Mouse (Mus musculus): ENCODE data around the gene Six2. TPM values are rescaled to one million over a fixed set of nuclear protein-coding genes. Genes with fewer than 3 reads are reported as not detected.

Gene Six2
- polyA plus RNA-seq, 1 experiment from 2014 or later: 15.3 TPM

DNA sequence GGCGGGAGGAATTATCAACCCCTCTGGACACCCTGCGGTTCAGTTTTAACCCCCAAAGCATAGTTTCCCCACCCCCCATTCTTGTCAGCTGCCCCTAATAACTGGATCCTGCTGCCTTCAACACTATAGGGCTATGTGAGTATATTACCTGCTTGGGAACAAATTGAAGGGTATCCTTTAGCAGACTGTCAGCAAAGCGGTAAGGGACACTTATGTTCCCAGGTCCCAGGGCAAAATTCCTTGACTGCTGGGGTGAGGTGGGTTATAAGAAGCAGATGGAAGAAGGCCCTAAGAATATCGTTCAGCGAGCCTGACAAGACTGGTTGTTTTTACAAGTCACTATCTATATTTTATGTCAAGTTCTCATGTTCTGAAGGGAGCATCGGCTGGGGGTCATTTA, 6.3 kb downstream of the Six2 start:
- no peak overlapping the region for H3K27ac ChIP-seq
- no peak overlapping the region for H3K9ac ChIP-seq
- WGBS: 9% methylated on average over 6 of the region's 6 CpGs
- no peak for ATAC-seq (ENCODE audit: low FRiP score)
- peaks cover 13% of the 10 kb centered on the region for H3K4me1 ChIP-seq
- no peaks in the 10 kb centered on the region for H3K36me3 ChIP-seq
- H3K4me2 ChIP-seq (replicated peaks): 0 out of 2 replicates have a peak overlapping the region, but pooled peaks have one; percentile 22
- H3K27me3 ChIP-seq: peaks cover 99% of the 10 kb centered on the region
- H3K4me3 ChIP-seq: no peak overlapping the region
- H3K9me3 ChIP-seq (replicated peaks): no peaks in the 10 kb centered on the region; the same call in 1 of the 2 replicates

DNA sequence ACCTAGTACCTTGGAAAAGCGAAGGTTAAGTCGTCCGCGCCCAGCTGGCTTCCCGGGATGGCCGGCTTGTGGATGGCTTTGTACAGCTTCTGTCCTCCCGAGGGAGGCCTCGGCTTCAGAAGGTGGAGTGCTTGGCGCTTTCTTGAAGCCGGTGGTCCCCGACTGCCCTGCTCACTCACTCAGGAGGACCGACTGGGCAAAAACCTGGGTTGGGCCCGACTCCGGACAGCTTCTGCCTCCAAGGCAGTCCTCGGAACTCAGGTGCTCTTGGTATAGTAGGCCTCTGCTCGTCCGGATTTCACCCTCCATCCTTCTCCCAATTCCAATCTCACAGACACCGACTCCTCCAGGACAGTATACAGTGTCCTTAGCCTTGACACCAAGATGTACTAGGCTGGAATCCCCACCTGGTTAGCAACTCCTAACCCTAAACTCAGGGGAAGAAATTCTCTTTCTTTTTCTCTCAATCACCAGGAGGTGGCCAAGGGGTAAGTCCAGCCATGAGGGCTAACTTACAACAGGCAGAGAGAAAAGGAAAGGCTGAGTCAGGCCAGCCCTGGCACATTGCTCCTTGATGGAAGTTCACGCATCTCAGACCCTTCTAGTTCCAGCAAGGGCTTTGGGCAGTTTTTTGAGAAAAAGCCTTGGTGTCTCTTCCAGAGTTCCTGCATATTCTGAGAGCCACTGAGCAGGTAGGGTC, 7.1 kb downstream of the Six2 start:
- 3% methylated on average over 19 of the region's 19 CpGs for WGBS
- H3K9ac ChIP-seq: no peak overlapping the region
- peaks cover 100% of the 10 kb centered on the region for H3K27me3 ChIP-seq
- ATAC-seq (ENCODE audit: low FRiP score): no peak
- peak overlapping the region; percentile 11 for H3K4me3 ChIP-seq
- H3K36me3 ChIP-seq: no peaks in the 10 kb centered on the region
- H3K4me2 ChIP-seq (replicated peaks): peak overlapping the region; percentile 33; the same call in 1 of the 2 replicates
- H3K27ac ChIP-seq: no peak overlapping the region
- H3K9me3 ChIP-seq (replicated peaks): no peaks in the 10 kb centered on the region; the same call in 1 of the 2 replicates
- H3K4me1 ChIP-seq: peaks cover 13% of the 10 kb centered on the region

DNA sequence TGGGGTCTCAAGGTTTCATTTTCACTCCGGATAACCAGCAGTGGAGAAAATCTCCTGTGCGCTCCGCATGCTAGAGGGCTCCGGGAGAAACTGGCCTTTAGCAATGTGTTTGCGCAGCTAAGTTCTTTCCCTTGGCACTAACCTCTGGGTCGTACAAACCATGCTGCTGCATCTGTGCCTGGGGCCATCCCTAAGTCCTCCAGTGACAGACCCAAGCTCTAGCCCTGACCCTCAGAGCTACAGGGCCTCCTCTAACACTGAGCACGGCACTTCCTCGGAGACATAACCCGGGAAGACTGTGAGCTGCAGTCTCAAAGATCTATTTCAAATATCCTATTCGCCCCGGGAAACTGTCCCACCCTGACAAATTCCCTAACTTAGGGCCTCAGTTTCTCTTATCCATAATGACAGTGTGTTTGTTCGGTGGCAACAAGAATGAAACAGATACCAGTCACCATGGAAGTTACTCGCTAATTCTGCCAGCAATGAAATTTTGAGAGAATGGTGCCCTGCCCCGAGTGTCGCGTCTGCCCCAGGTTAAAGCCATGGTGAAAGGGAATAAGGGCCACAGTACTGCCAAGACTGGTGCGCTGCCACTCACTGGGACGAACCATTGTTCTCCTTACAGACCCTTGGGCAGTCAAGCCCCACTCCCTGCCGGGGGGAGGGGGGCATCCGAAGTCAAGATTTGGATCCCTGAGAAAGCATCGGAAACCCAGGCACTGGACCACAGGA, 7.8 kb downstream of the Six2 start:
- Histone ChIP-seq H3K4me2 (replicated peaks) (peak overlapping the region; percentile 33; the same call in 1 of the 2 replicates), H3K4me1 (peaks cover 13% of the 10 kb centered on the region), H3K9me3 (replicated peaks) (no peaks in the 10 kb centered on the region; the same call in 1 of the 2 replicates), H3K27me3 (peaks cover 100% of the 10 kb centered on the region), H3K9ac (no peak overlapping the region), H3K36me3 (no peaks in the 10 kb centered on the region), H3K4me3 (peak overlapping the region; percentile 16), H3K27ac (no peak overlapping the region)
- ATAC-seq (ENCODE audit: low FRiP score): no peak
- 4% methylated on average over 21 of the region's 21 CpGs for WGBS

DNA sequence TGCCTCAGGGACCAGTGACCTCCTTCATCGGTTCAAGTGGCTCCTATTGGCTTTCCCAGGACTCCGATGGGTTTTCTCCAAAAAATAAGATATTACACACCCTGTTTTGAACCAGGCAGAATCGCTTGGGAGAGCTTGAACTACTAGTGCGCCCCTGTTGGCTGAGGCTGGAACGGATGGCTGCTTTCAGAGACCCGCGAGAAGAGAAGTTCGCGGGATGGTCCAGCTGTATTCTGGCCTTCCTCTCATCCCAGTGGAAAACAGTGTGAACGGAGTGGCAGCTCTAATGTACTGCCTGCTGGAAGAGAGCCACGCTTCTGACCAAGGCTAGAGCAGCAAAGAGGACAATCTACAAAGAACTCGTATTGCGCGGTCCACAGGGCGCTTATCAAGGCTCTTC, 8.4 kb downstream of the Six2 start:
- peak overlapping the region; percentile 16; the same call in 1 of the 2 replicates for H3K4me3 ChIP-seq

DNA sequence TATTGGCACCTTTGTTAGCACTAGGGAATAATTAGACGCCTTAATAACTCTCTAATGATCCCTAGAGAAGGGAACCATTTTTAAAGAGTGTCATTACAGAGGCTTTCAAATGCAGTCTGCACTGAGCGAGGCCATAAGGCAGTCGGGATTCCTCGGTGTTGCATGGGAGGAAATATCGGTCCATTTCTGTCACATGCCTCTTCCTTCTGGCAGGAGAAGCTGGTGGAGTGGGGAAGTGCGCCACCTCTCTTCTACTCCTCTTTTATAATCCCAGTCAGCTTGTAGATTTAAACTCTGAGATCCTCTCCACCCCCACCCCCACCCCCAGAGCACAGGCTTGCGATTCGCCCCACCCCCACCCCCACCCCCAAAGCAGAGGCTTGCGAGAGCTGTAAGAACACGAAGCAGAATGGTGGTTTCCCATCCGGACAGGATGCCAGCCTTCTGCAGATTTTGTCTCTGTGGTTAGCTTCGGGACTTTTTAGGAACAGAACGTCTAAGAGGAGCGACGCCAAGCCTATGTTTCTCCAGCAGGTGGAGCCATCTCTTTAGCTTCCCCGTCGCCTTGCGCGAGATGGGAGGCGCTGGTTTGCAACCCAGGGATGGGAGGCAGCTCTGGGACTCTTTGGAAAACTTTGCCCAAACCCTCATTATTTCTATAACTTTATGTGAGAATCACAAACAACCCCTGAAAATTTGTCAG, 23.3 kb downstream of the Six2 start:
- ATAC-seq (ENCODE audit: low FRiP score): no peak; the same call in 1 of the 2 replicates
- peaks cover 5% of the 10 kb centered on the region; the same call in 1 of the 2 replicates for H3K4me1 ChIP-seq
- no peaks in the 10 kb centered on the region for H3K36me3 ChIP-seq
- H3K4me3 ChIP-seq: peak overlapping the region; percentile 20
- H3K27me3 ChIP-seq: peaks cover 60% of the 10 kb centered on the region
- H3K9me3 ChIP-seq (replicated peaks): no peaks in the 10 kb centered on the region
- no peak overlapping the region for H3K27ac ChIP-seq
- peak overlapping the region; percentile 55 for H3K4me2 ChIP-seq (replicated peaks)
- H3K9ac ChIP-seq: 0 out of 2 replicates have a peak overlapping the region, but pooled peaks have one; percentile 38
- 2% methylated on average over 20 of the region's 20 CpGs for WGBS

More for the DNA sequence above, 8.4 kb downstream of the Six2 start:
- Histone ChIP-seq H3K4me1 (peaks cover 13% of the 10 kb centered on the region), H3K27ac (no peak overlapping the region), H3K9me3 (replicated peaks) (no peaks in the 10 kb centered on the region; the same call in 1 of the 2 replicates), H3K27me3 (peaks cover 98% of the 10 kb centered on the region), H3K4me2 (replicated peaks) (peak overlapping the region; percentile 33; the same call in 1 of the 2 replicates), H3K36me3 (no peaks in the 10 kb centered on the region), H3K9ac (no peak overlapping the region)
- no peak for ATAC-seq (ENCODE audit: low FRiP score)
- WGBS: 3% methylated on average over 15 of the region's 15 CpGs

DNA sequence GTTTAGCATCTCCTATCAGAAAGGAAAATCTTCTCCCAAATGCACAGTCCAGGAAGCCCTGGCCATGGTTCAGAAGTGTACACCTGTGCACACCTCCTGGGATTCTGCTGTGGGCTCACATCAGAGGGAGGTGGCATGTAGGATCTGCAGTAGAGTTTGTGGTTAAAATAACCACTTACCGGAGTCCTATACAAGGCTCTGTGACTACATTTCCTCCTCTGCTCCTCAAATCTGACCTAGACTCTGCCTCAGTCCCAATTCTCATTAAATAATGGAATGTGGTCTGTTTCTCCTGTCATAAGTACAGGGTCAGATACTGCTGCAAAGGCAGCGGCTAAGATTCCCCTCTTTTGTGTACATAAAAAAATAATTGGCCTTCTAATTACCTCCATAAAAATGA, 23.9 kb downstream of the Six2 start:
- H3K27ac ChIP-seq: no peak overlapping the region
- H3K4me2 ChIP-seq (replicated peaks): peak overlapping the region; percentile 55
- no peak overlapping the region for H3K9ac ChIP-seq
- ATAC-seq (ENCODE audit: low FRiP score): no peak
- H3K4me3 ChIP-seq: no peak overlapping the region
- WGBS: 53% methylated on average over 2 of the region's 2 CpGs
- H3K36me3 ChIP-seq: no peaks in the 10 kb centered on the region
- peaks cover 5% of the 10 kb centered on the region; the same call in 1 of the 2 replicates for H3K4me1 ChIP-seq
- peaks cover 59% of the 10 kb centered on the region for H3K27me3 ChIP-seq
- H3K9me3 ChIP-seq (replicated peaks): no peaks in the 10 kb centered on the region

DNA sequence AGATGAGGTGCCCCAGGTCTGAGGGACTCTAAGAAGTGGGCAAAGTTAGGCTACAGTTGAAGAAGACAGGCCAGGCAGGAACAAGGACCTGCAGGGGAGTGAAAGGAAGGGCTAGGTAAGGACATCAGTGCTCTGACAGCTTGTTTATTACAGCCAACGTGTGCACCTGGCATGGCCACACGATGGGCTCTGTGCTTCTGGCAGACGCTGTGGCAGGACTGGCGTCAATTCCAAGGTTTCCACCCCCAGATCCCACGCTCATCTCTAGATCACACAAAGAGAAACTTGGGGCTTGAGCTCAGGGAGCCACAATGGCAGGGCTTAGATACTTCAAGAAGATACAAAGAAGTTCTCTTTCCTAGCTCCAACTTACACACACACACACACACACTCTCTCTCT, 26.6 kb downstream of the Six2 start:
- Histone ChIP-seq H3K9me3 (replicated peaks) (no peaks in the 10 kb centered on the region), H3K27me3 (peaks cover 60% of the 10 kb centered on the region), H3K27ac (no peak overlapping the region), H3K4me3 (no peak overlapping the region), H3K4me2 (replicated peaks) (no peak overlapping the region), H3K36me3 (no peaks in the 10 kb centered on the region), H3K9ac (no peak overlapping the region), H3K4me1 (peaks cover 5% of the 10 kb centered on the region; the same call in 1 of the 2 replicates)
- ATAC-seq (ENCODE audit: low FRiP score): no peak
- WGBS: 78% methylated on average over 5 of the region's 5 CpGs

DNA sequence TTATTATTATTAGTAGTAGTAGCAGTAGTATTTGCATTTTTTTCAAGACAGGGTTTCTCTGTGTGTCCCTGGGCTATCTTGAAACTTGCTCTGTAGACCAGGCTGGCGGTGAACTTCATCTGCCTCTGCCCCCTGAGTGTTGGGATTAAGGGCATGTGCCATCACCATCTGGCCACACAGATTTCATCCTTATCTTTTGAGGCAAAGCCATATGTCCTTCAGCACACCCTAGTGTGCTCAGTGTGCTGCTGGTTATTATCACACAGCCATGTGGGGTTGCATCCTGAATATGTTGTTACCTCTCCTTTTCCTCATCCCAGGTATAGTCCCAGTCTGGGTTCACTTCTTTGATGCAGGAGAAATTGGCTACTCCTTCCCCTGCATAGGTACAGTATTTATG, 28.1 kb downstream of the Six2 start:
- no peaks in the 10 kb centered on the region for H3K36me3 ChIP-seq
- no peak overlapping the region for H3K9ac ChIP-seq
- peaks cover 5% of the 10 kb centered on the region; the same call in 1 of the 2 replicates for H3K4me1 ChIP-seq
- no peak overlapping the region for H3K4me3 ChIP-seq
- no peak for ATAC-seq (ENCODE audit: low FRiP score)
- no peak overlapping the region for H3K27ac ChIP-seq
- H3K4me2 ChIP-seq (replicated peaks): no peak overlapping the region
- no peaks in the 10 kb centered on the region for H3K9me3 ChIP-seq (replicated peaks)
- peaks cover 48% of the 10 kb centered on the region for H3K27me3 ChIP-seq
- WGBS: 90% methylated on average over 1 of the region's 1 CpGs

DNA sequence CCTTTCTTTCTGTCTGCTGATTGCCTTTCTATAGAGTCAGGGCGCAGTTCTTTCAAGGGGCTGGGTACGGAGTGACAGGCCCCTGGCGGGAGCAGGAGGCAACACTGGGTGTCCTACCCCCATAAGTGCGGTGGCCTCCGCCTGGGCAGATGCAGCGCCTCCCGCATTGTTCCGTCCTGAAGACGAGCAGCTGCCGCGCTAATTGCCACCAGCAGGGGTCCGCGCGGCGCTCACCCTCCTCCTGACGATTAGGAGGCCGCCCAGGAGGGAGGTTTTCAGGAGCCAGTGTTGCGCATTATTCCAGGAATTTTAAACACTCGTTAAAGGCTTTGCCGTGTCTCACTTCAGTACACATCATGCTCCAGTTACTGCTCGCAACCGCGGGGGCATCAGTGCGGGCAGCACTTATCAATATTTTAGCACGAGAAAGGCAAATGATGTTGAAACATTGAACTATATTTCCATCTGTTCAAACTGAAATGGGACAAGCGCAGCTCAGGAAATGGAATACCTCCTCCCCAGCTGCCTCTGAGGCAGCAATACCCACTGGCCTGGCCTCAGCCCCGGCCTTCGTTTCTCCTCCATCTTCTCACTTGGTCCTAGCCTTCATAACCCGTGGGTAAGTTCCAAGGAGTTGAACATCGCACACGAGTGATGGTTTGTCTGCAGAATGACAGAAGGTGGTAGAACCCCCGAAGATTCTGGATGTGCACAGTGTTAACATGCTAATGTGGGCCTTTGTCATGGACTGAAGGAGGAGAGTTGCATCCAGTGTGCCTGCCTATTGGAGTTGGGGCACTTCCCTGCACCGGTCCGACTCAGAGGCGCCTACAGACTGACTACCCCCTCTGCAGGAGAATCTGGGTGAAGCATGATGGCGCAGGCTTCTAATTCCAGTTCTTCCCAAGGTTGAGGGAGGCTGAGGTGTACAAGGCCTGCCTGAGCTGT, 42.1 kb downstream of the Six2 start:
- Histone ChIP-seq H3K27me3 (peaks cover 90% of the 10 kb centered on the region), H3K27ac (no peak overlapping the region), H3K4me1 (peaks cover 17% of the 10 kb centered on the region), H3K9ac (peak overlapping the region; percentile 58), H3K36me3 (no peaks in the 10 kb centered on the region), H3K4me2 (replicated peaks) (peak overlapping the region; percentile 61), H3K4me3 (peak overlapping the region; percentile 28), H3K9me3 (replicated peaks) (no peaks in the 10 kb centered on the region)
- ATAC-seq (ENCODE audit: low FRiP score): peak; percentile 84
- WGBS: 2% methylated on average over 36 of the region's 36 CpGs

DNA sequence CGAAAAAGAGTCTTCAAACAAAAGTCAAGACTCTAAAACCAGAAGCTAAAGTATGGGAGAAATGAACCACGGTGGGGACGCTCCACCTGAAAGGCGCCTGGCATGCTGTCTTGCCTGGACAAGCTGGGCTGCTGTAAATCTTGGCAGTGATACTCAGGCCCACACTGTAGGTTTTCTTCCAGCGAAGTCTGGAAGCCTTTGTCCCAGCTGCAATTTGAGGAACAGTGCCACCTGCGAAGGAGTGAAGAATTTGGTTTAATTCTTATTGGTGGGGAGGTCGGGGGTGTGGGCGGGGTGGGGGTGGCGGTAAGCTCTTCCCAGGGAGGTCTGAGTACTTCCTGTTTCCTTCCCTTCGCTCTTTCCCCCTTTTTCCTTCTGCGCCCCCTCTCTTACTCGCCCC, 42.8 kb downstream of the Six2 start:
- 7% methylated on average over 10 of the region's 12 CpGs for WGBS
- Histone ChIP-seq H3K4me1 (peaks cover 17% of the 10 kb centered on the region), H3K27me3 (peaks cover 91% of the 10 kb centered on the region), H3K27ac (no peak overlapping the region), H3K36me3 (no peaks in the 10 kb centered on the region), H3K4me2 (replicated peaks) (peak overlapping the region; percentile 61), H3K9ac (peak overlapping the region; percentile 58), H3K4me3 (peak overlapping the region; percentile 28), H3K9me3 (replicated peaks) (no peaks in the 10 kb centered on the region)
- ATAC-seq (ENCODE audit: low FRiP score): peak; percentile 43; the same call in 1 of the 2 replicates

DNA sequence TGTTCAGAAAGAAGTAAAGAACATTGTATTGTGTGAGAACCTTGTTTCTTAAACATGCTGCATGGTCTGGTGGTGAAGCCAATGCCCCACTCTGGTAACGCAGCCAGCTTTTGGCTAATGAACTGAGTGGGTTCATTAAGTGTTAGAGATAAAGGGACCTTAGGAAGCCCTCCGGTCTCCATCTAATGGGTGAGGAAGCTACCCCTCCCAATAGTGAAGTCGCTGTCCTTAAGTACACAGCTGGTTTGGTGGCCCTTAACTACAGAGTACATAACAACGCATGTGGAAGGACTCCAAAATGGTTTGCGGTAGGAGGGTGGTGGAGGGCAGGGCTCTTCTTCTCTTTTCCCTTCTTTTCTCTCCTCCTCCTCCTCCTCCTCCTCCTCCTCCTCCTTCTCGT, 50.2 kb downstream of the Six2 start:
- Histone ChIP-seq H3K4me1 (no peaks in the 10 kb centered on the region), H3K36me3 (no peaks in the 10 kb centered on the region), H3K27me3 (peaks cover 71% of the 10 kb centered on the region), H3K4me2 (replicated peaks) (no peak overlapping the region), H3K4me3 (no peak overlapping the region), H3K9ac (no peak overlapping the region), H3K27ac (no peak overlapping the region), H3K9me3 (replicated peaks) (no peaks in the 10 kb centered on the region)
- 74% methylated on average over 5 of the region's 6 CpGs for WGBS
- no peak for ATAC-seq (ENCODE audit: low FRiP score)
